Mouse (Mus musculus) lung, adult 2 months (tissue): Measurements from ENCODE around the gene March7. TPM values are rescaled to one million over a fixed set of nuclear protein-coding genes. Genes with fewer than 3 reads are reported as not detected.

Experiments
- DNase-seq: peaks from one replicate; pipeline ENCODE4 v3.0.0; 2022
- H3K4me1 ChIP-seq: fragments of 200-500 bp; 2 replicates; pipeline ENCODE4 v1.6.1; 2011; ENCODE audit warnings: low read length; ENCODE audit not compliant: control insufficient read depth, insufficient read depth
- H3K4me3 ChIP-seq: fragments of 200-500 bp; replicated peaks from 2 replicates; pipeline ENCODE3; 2011; ENCODE audit warnings: low read depth, mild to moderate bottlenecking, control low read depth, low read length; ENCODE audit errors: extremely low read depth
- CTCF ChIP-seq: fragments of 200-500 bp; IDR thresholded peaks from 2 replicates; pipeline ENCODE4 v1.5.1; 2011; ENCODE audit warnings: mild to moderate bottlenecking, low read length, control low read depth; ENCODE audit not compliant: insufficient read depth
- POLR2A ChIP-seq: fragments of 200-500 bp; IDR thresholded peaks from 2 replicates; pipeline ENCODE4 v1.6.1; 2011; ENCODE audit warnings: low read depth, mild to moderate bottlenecking, control low read depth, low read length, borderline replicate concordance; ENCODE audit errors: extremely low read depth
- WGBS: fragments of 180-500 bp; shearing (Covaris S2); methylation state at CpG from one replicate; pipeline ENCODE4 v1.1.7; 2018; 5-methylcytosine and 5-hydroxymethylcytosine counted together
- polyA plus RNA-seq: library from polyadenylated mRNA; depleted of rRNA; stranded (reverse); fragments of >200 nt; gene quantifications from 2 replicates; pipeline ENCODE4 v1.2.3, GENCODE M21; 2012

The March7 gene
- polyA plus RNA-seq, 1 experiment = 13.4 TPM

- DNase-seq = no peak
- H3K4me1 ChIP-seq = no peaks in the 10 kb centered on the region
- no peak overlapping the region for H3K4me3 ChIP-seq
- no peak for TF ChIP-seq CTCF
- TF ChIP-seq POLR2A = no peak
- WGBS = 78% methylated on average over 7 of the region's 7 CpGs
Measured at GRCm38 (mm10) chr2:60234506-60234905, 24.8 kb downstream of the March7 start.

- Histone ChIP-seq H3K4me3 (no peak overlapping the region), H3K4me1 (no peaks in the 10 kb centered on the region)
- no peak for DNase-seq
- 73% methylated on average over 4 of the region's 4 CpGs for WGBS
- TF ChIP-seq CTCF (no peak), POLR2A (no peak)
Measured at GRCm38 (mm10) chr2:60252782-60253181, 43.1 kb downstream of the March7 start.

DNA sequence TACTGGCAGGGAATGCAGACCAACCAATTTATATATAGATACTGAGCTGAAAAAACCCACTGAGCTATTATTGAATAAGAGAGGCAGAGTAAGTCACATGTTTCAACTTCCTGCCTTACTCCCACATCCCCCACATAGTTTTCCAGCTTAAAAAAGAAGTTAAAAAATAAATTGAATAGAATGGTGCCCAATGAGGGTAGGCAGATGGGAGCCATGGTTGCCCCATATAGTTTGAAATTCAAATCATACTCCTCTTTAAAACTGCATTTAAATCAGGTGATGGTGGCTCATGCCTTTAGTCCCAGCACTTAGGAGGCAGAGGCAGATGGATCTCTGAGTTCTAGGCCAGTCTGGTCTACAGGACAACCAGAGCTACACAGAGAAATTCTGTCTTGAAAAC, 43.8 kb downstream of the March7 start:
- Histone ChIP-seq H3K4me3 (no peak overlapping the region), H3K4me1 (no peaks in the 10 kb centered on the region)
- DNase-seq = no peak
- TF ChIP-seq CTCF = no peak
- no peak for TF ChIP-seq POLR2A

GRCm38 (mm10) chr2:60256751-60257150, 47.1 kb downstream of the March7 start:
- no peaks in the 10 kb centered on the region for H3K4me1 ChIP-seq
- no peak for DNase-seq
- no peak for TF ChIP-seq CTCF
- TF ChIP-seq POLR2A = no peak
- WGBS = 73% methylated on average over 2 of the region's 2 CpGs
- H3K4me3 ChIP-seq = no peak overlapping the region

GRCm38 (mm10) chr2:60259186-60259585, 49.5 kb downstream of the March7 start:
- DNase-seq = no peak
- 95% methylated on average over 5 of the region's 5 CpGs for WGBS

GRCm38 (mm10) chr2:60260621-60261350, 51.1 kb downstream of the March7 start:
- no peak for TF ChIP-seq POLR2A
- no peak for TF ChIP-seq CTCF
- 79% methylated on average over 5 of the region's 5 CpGs for WGBS
- Histone ChIP-seq H3K4me1 (no peaks in the 10 kb centered on the region), H3K4me3 (no peak overlapping the region)
- DNase-seq = no peak

More at GRCm38 (mm10) chr2:60259186-60259585, 49.5 kb downstream of the March7 start:
- no peaks in the 10 kb centered on the region for H3K4me1 ChIP-seq
- TF ChIP-seq POLR2A (no peak), CTCF (no peak)
- H3K4me3 ChIP-seq = no peak overlapping the region

DNA sequence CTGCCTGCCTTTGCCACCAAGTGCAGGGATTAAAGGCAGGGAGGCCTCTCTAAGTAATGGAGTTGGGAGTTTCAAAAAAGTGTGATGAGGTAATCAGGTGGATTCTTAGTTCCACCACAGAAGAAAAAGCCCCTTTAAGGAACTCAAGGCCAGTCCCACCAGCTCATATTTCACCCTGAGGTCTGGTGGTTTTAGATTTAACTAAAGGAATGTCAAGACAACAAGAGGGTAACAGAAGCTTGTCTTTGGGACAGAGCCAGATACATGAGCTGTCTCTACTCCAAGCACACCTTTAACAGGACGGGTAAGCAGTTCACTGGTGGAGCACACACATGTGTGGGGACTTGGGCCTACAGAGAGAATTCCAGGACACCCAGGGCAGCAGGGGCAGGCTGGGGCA, 57.9 kb downstream of the March7 start:
- 59% methylated on average over 1 of the region's 1 CpGs for WGBS
- H3K4me3 ChIP-seq = no peak overlapping the region
- no peaks in the 10 kb centered on the region for H3K4me1 ChIP-seq
- DNase-seq = no peak
- TF ChIP-seq CTCF (no peak), POLR2A (no peak)

GRCm38 (mm10) chr2:60269856-60270479, 60.3 kb downstream of the March7 start:
- WGBS = 88% methylated on average over 14 of the region's 14 CpGs
- no peak for TF ChIP-seq POLR2A
- TF ChIP-seq CTCF = no peak
- H3K4me3 ChIP-seq = no peak overlapping the region
- no peaks in the 10 kb centered on the region for H3K4me1 ChIP-seq
- DNase-seq = no peak

DNA sequence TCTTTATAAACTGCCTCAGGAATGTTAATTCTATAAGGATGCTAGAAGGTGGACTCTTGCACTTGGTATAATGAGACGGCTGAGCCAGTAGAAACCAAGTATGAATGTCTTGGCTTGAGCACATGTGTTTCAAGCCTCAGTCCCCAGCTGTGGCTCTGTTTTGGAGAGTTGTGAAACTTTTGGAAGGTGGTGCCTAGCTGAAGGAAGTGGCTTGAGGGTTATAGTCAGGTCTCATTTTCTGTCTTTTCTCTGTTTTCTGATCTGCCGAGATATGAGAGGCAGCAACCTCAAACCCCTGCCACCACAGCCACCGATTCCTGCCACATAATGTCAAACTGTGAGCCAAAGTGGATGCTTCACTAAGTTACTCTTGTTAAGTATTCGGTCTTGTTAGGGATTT, 68.9 kb downstream of the March7 start:
- no peak for DNase-seq
- Histone ChIP-seq H3K4me1 (no peaks in the 10 kb centered on the region), H3K4me3 (no peak overlapping the region)
- 73% methylated on average over 4 of the region's 4 CpGs for WGBS
- no peak for TF ChIP-seq CTCF
- no peak for TF ChIP-seq POLR2A

DNA sequence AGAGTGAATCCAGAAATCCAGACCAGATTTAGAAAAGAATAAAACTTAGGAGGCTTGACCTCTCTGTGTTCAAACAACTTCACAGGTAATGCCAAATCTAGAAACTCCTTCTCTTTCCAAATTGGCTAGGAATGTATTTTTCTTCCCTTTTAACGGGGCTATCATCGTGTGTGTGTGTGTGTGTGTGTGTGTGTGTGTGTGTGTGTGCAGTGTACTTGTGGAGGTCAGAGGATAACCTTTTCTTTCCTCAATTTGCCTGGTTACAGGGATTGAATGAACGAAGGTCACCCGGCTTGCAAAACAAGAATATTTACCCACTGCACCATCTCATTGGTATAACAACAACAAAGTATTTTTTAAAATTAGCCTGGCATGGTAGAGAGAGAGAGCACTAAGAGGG, 72.9 kb downstream of the March7 start:
- TF ChIP-seq POLR2A (no peak), CTCF (no peak)
- peak overlapping the region; percentile 33 for H3K4me3 ChIP-seq
- 58% methylated on average over 4 of the region's 4 CpGs for WGBS
- no peak for DNase-seq
- no peaks in the 10 kb centered on the region for H3K4me1 ChIP-seq
